Mouse (Mus musculus) CH12.LX (cell line): Measurements from ENCODE around the gene Tep1. TPM values are rescaled to one million over a fixed set of nuclear protein-coding genes. Genes with fewer than 3 reads are reported as not detected.

Experiments used
- DNase-seq: peaks from one replicate; pipeline ENCODE4 v3.0.0-alpha.2; 2013; ENCODE audit errors: extremely low read depth
- H3K27ac ChIP-seq: 2 replicates; pipeline ENCODE4 v1.5.1; 2012; ENCODE audit warnings: low read depth, mild to moderate bottlenecking, control low read depth, moderate library complexity; ENCODE audit not compliant: insufficient read depth
- H3K27me3 ChIP-seq: replicated peaks from 2 replicates; pipeline ENCODE3; 2012; ENCODE audit warnings: inconsistent platforms
- H3K36me3 ChIP-seq, 2 experiments: replicated peaks in 1 of 2; 2 replicates each; pipeline versions ENCODE3 to v1.6.1; 2012; ENCODE audit warnings: inconsistent platforms in 1 of 2, low read length in 1 of 2, mild to moderate bottlenecking in 1 of 2, mixed read lengths in 1 of 2, moderate library complexity in 1 of 2; ENCODE audit not compliant: control insufficient read depth in 1 of 2, insufficient read depth in 1 of 2
- H3K4me1 ChIP-seq, 2 experiments: 2 replicates each; pipeline ENCODE4 v1.6.1; 2012; ENCODE audit warnings: inconsistent platforms in 1 of 2, moderate library complexity in 1 of 2; ENCODE audit not compliant: insufficient read depth in 2 of 2, control insufficient read depth in 1 of 2
- H3K4me2 ChIP-seq: 2 replicates; pipeline ENCODE4 v1.6.1; 2012; ENCODE audit warnings: low read depth, mild to moderate bottlenecking, control low read depth; ENCODE audit not compliant: poor library complexity, insufficient read depth, severe bottlenecking
- H3K4me3 ChIP-seq, 3 experiments: fragments of 150-350 bp in 1 of 3; sonication (generic) in 1 of 3; replicated peaks in 1 of 3; 2 replicates each; pipeline versions ENCODE3 to v1.5.1; 2011 to 2012; ENCODE audit warnings: low read depth in 2 of 3, low read length in 2 of 3, mild to moderate bottlenecking in 2 of 3, moderate library complexity in 2 of 3, control low read depth in 1 of 3, improper control_type of control experiment in 1 of 3, inconsistent platforms in 1 of 3, mixed read lengths in 1 of 3; ENCODE audit not compliant: poor library complexity in 1 of 3
- H3K79me2 ChIP-seq: replicated peaks from 2 replicates; pipeline ENCODE4 v1.6.1; 2012; ENCODE audit warnings: mild to moderate bottlenecking, moderate library complexity; ENCODE audit not compliant: control insufficient read depth, poor library complexity, insufficient read depth, severe bottlenecking; ENCODE audit errors: extremely low read depth
- H3K9ac ChIP-seq: 2 replicates; pipeline ENCODE4 v1.6.1; 2012; ENCODE audit warnings: low read depth, mild to moderate bottlenecking, control low read depth, moderate library complexity; ENCODE audit not compliant: insufficient read depth
- H3K9me3 ChIP-seq: replicated peaks from 2 replicates; pipeline ENCODE3; 2012; ENCODE audit warnings: low read length, inconsistent platforms, mixed read lengths
- BHLHE40 ChIP-seq: IDR thresholded peaks from 2 replicates; pipeline ENCODE4 v1.6.1; 2011; ENCODE audit warnings: mild to moderate bottlenecking, low read depth, low read length, improper control_type of control experiment
- CHD1 ChIP-seq: IDR thresholded peaks from 2 replicates; pipeline ENCODE4 v1.6.1; 2012; ENCODE audit warnings: low read depth, low read length, improper control_type of control experiment, inconsistent platforms
- CHD2 ChIP-seq: IDR thresholded peaks from 2 replicates; pipeline ENCODE4 v1.6.1; 2011; ENCODE audit warnings: low read length, improper control_type of control experiment
- CTCF ChIP-seq, 2 experiments: IDR thresholded peaks in 1 of 2; conservative IDR thresholded peaks in 1 of 2; 2 replicates each; pipeline ENCODE4 v1.5.1; 2011 to 2012; ENCODE audit warnings: low read depth in 2 of 2, low read length in 2 of 2, improper control_type of control experiment in 1 of 2, inconsistent platforms in 1 of 2, mild to moderate bottlenecking in 1 of 2, moderate library complexity in 1 of 2
- ELF1 ChIP-seq: IDR thresholded peaks from 2 replicates; pipeline ENCODE4 v1.6.1; 2014; ENCODE audit warnings: low read depth, mild to moderate bottlenecking, inconsistent platforms, low read length, improper control_type of control experiment
- ETS1 ChIP-seq: conservative IDR thresholded peaks from 2 replicates; pipeline ENCODE4 v1.6.1; 2012; ENCODE audit warnings: low read depth, mild to moderate bottlenecking, inconsistent platforms, low read length, improper control_type of control experiment, moderate library complexity
- HCFC1 ChIP-seq: IDR thresholded peaks from 2 replicates; pipeline ENCODE4 v1.6.1; 2012; ENCODE audit warnings: low read depth, mild to moderate bottlenecking, inconsistent platforms, low read length, improper control_type of control experiment
- IRF4 ChIP-seq: IDR thresholded peaks from 2 replicates; pipeline ENCODE4 v1.6.1; 2014; ENCODE audit warnings: low read depth, mild to moderate bottlenecking, inconsistent platforms, low read length, improper control_type of control experiment
- JUN ChIP-seq: IDR thresholded peaks from 2 replicates; pipeline ENCODE4 v1.6.1; 2011; ENCODE audit warnings: low read depth, mild to moderate bottlenecking, low read length, improper control_type of control experiment, moderate library complexity; ENCODE audit not compliant: insufficient read depth
- JUND ChIP-seq: conservative IDR thresholded peaks from 2 replicates; pipeline ENCODE4 v1.6.1; 2011; ENCODE audit warnings: low read depth, low read length, improper control_type of control experiment
- MAX ChIP-seq: IDR thresholded peaks from 2 replicates; pipeline ENCODE4 v1.6.1; 2011; ENCODE audit warnings: low read length, improper control_type of control experiment
- MAZ ChIP-seq: IDR thresholded peaks from 2 replicates; pipeline ENCODE4 v1.6.1; 2012; ENCODE audit warnings: low read depth, mild to moderate bottlenecking, inconsistent platforms, low read length, improper control_type of control experiment, moderate library complexity
- MXI1 ChIP-seq: IDR thresholded peaks from 2 replicates; pipeline ENCODE4 v1.6.1; 2011; ENCODE audit warnings: mild to moderate bottlenecking, low read depth, low read length, improper control_type of control experiment
- MYC ChIP-seq: IDR thresholded peaks from 2 replicates; pipeline ENCODE4 v1.6.1; 2011; ENCODE audit warnings: low read depth, mild to moderate bottlenecking, improper control_type of control experiment, low read length
- NELFE ChIP-seq: IDR thresholded peaks from 2 replicates; pipeline ENCODE4 v1.6.1; 2011; ENCODE audit warnings: low read depth, low read length, improper control_type of control experiment
- NRF1 ChIP-seq: IDR thresholded peaks from 2 replicates; pipeline ENCODE4 v1.6.1; 2014; ENCODE audit warnings: low read depth, mild to moderate bottlenecking, inconsistent platforms, low read length, improper control_type of control experiment, moderate library complexity
- PAX5 ChIP-seq: IDR thresholded peaks from 2 replicates; pipeline ENCODE4 v1.6.1; 2012; ENCODE audit warnings: low read length, inconsistent platforms, mixed read lengths
- POLR2A ChIP-seq: IDR thresholded peaks from 2 replicates; pipeline ENCODE4 v1.6.1; 2011; ENCODE audit warnings: low read depth, mild to moderate bottlenecking, improper control_type of control experiment, low read length
- POLR2AphosphoS2 ChIP-seq: IDR thresholded peaks from 2 replicates; pipeline ENCODE4 v1.6.1; 2011; ENCODE audit warnings: low read depth, low read length, improper control_type of control experiment
- SIN3A ChIP-seq: IDR thresholded peaks from 2 replicates; pipeline ENCODE4 v1.6.1; 2012; ENCODE audit warnings: low read length, improper control_type of control experiment, inconsistent platforms
- TBP ChIP-seq: conservative IDR thresholded peaks from 2 replicates; pipeline ENCODE4 v1.6.1; 2011; ENCODE audit warnings: low read depth, low read length, improper control_type of control experiment
- TCF12 ChIP-seq: IDR thresholded peaks from 2 replicates; pipeline ENCODE4 v1.6.1; 2014; ENCODE audit warnings: low read depth, mild to moderate bottlenecking, inconsistent platforms, low read length, improper control_type of control experiment
- UBTF ChIP-seq: IDR thresholded peaks from 2 replicates; pipeline ENCODE4 v1.6.1; 2012; ENCODE audit warnings: low read depth, mild to moderate bottlenecking, inconsistent platforms, low read length, improper control_type of control experiment, moderate library complexity
- USF1 ChIP-seq: IDR thresholded peaks from 2 replicates; pipeline ENCODE4 v1.6.1; 2014; ENCODE audit warnings: low read depth, mild to moderate bottlenecking, inconsistent platforms, low read length, improper control_type of control experiment
- ZC3H11A ChIP-seq: IDR thresholded peaks from 2 replicates; pipeline ENCODE4 v1.6.1; 2012; ENCODE audit warnings: low read depth, mild to moderate bottlenecking, inconsistent platforms, low read length, improper control_type of control experiment
- ZMIZ1 ChIP-seq: IDR thresholded peaks from 2 replicates; pipeline ENCODE4 v1.6.1; 2012; ENCODE audit warnings: low read depth, mild to moderate bottlenecking, inconsistent platforms, low read length, improper control_type of control experiment
- dilution Hi-C: fragments of 300-500 bp; cut with MboI; formaldehyde crosslinking; loops from 2 replicates; pipeline ENCODE4 v1.14.3; 2020; ENCODE audit warnings: low sequenced_read_pairs; ENCODE audit not compliant: extremely low pct_unique_long_range_greater_than_20kb, extremely low pct_ligation_motif_present
- in situ Hi-C: fragments of 300-500 bp; cut with MboI; formaldehyde crosslinking; loops from 3 replicates; pipeline ENCODE4 v1.14.3; 2019; ENCODE audit warnings: low sequenced_read_pairs, low pct_ligation_motif_present, low pct_unique_long_range_greater_than_20kb, mixed read lengths
- polyA plus RNA-seq: library from polyadenylated mRNA; unstranded; fragments of >175 nt; gene quantifications from 2 replicates; pipeline ENCODE4 v1.2.1, GENCODE M21; 2012; ENCODE audit warnings: low read depth; ENCODE audit not compliant: insufficient read length
- total RNA-seq, 2 experiments: library from RNA; depleted of rRNA; stranded (reverse); fragments of 300-350 nt in 1 of 2; fragments of >200 nt in 1 of 2; gene quantifications; 2 replicates each; pipeline ENCODE4 v1.2.3; 2012 to 2014

Tep1 gene
- 12.2 and 14.7 TPM in 2 replicates for total RNA-seq (2012; rRNA removed)
- total RNA-seq (2014; rRNA removed), result 3.5 and 4.1 TPM in 2 replicates
- 12.9 and 14.0 TPM in 2 replicates for polyA plus RNA-seq

GRCm38 (mm10) chr14:50869889-50870804 lies at the start of gene Tep1:
Gene Tep1 (minus strand): TSS chr14:50870560.
- peak; percentile 85 for DNase-seq
- Histone ChIP-seq H3K36me3 (peaks cover 9 to 31% of the 10 kb centered on the region in 2 experiments), H3K9me3 (no peaks in the 10 kb centered on the region), H3K4me1 (peaks cover 0 to 25% of the 10 kb centered on the region in 2 experiments; a peak in 2 of 4 replicates), H3K79me2 (no peaks in the 10 kb centered on the region; the same call in 1 of the 2 replicates)
- TF ChIP-seq CHD2, result no peak; the same call in 1 of the 2 replicates
- peak; percentile 76 for TF ChIP-seq ELF1
- TF ChIP-seq HCFC1, result peak; percentile 82
- peak; percentile 29; the same call in 1 of the 2 replicates for TF ChIP-seq IRF4
- TF ChIP-seq MAZ, result peak; percentile 55; the same call in 1 of the 2 replicates
- peak; percentile 67; the same call in 1 of the 2 replicates for TF ChIP-seq MXI1
- TF ChIP-seq MAX, result 0 out of 2 replicates have a peak, but pooled peaks have one; percentile 37
- no peak for TF ChIP-seq POLR2AphosphoS2
- TF ChIP-seq ETS1, result no peak
- no peak for TF ChIP-seq SIN3A
- peak; percentile 75 for TF ChIP-seq POLR2A
- no peak for TF ChIP-seq JUN
- peak; percentile 78 for TF ChIP-seq TCF12
- TF ChIP-seq ZC3H11A, result no peak
- no peak for TF ChIP-seq PAX5
- no peak for TF ChIP-seq MYC
- TF ChIP-seq NELFE, result peak; percentile 70
- TF ChIP-seq ZMIZ1, result no peak
- TF ChIP-seq, all 38 proteins: peak for 9
- in situ Hi-C loops (no loop called here), dilution Hi-C loops (no loop called here)
- Histone ChIP-seq H3K27me3 (no peaks in the 10 kb centered on the region), H3K9ac (peak within 1 kb of the TSS; percentile 92), H3K4me3 (peak within 1 kb of the TSS; percentile 74 to 97 (median 80)), H3K4me2 (peak within 1 kb of the TSS; percentile 77), H3K27ac (peak within 1 kb of the TSS; percentile 89)

- H3K4me3 ChIP-seq, result no peak overlapping the region
- H3K79me2 ChIP-seq, result no peaks in the 10 kb centered on the region
- in situ Hi-C loops, result no loop called here
- H3K27ac ChIP-seq, result no peak overlapping the region
- H3K4me2 ChIP-seq, result no peak overlapping the region
- H3K9ac ChIP-seq, result no peak overlapping the region
- H3K27me3 ChIP-seq, result no peaks in the 10 kb centered on the region
- dilution Hi-C loops, result no loop called here
- H3K36me3 ChIP-seq, result peaks cover 17 to 56% of the 10 kb centered on the region in 2 experiments
- DNase-seq, result no peak
- TF ChIP-seq USF1, result no peak
- no peak for TF ChIP-seq UBTF
- no peak for TF ChIP-seq PAX5
- TF ChIP-seq ELF1, result no peak
- no peak for TF ChIP-seq ETS1
- no peak for TF ChIP-seq NELFE
- TF ChIP-seq JUND, result no peak
- no peak for TF ChIP-seq NRF1
- TF ChIP-seq TBP, result no peak
- TF ChIP-seq ZC3H11A, result no peak
- TF ChIP-seq CHD1, result no peak
- TF ChIP-seq BHLHE40, result no peak
- no peak for TF ChIP-seq CTCF (conservative IDR thresholded peaks at IDR 0.05 in 1 of 2, IDR thresholded peaks at IDR 0.05 in 1 of 2; ENCODE audit: low read depth in 2 of 2, low read length in 2 of 2)
- TF ChIP-seq, all 38 proteins: peak for 0
- Histone ChIP-seq H3K9me3 (no peaks in the 10 kb centered on the region), H3K4me1 (no peaks in the 10 kb centered on the region)
These were observed 41.0 kb upstream of the Tep1 start for GRCm38 (mm10) chr14:50911356-50911755.
